Mouse (Mus musculus): ENCODE data around the gene Guca1b.
"Not testable (repeated sequence)": the region's sequence is repeated elsewhere in the genome, so short reads cannot be mapped to it uniquely, and the experiment has no call there.

Gene Guca1b

DNA sequence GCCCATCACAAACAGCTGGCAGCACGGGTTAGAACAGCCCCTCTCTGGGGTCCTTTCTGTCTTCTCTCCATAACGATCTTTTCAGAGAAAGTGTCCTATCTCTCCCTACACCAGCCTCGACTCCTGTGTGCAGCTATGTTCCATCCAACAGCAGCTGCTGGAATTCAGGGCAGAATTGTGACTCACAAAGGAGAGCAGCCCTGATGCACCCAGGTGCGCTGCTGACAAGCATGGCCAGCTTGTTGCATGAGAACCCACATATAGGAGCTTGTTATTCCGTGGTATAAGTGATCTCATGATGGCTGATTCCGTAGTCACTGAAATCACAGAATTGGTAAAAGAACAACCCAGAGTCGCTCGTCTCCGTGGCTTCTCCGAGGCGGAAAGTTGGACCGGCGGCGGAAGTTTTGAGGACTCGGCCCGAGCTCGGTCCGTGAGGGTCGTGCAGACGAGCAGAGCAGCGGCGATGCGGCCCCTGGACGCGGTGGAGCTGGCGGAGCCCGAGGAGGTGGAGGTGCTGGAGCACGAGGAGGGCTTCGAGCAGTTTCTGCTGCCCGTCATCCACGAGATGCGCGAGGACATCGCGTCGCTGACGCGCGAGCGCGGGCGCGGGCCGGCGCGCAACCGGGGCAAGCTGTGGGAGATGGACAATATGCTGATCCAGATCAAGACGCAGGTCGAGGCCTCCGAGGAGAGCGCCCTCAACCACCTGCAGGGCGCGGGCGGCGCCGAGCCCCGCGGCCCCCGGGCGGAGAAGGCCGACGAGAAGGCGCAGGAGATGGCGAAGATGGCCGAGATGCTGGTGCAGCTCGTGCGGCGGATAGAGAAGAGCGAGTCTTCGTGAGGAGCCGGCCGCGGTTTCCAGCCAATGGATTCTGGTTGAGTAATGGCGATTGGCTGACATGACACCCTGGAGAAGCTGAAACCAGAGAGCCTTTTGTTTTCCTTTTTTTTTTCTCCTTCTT, 25.0 kb downstream of the Guca1b start:
- not testable (repeated sequence) for DNase-seq (ENCODE audit: low spot score in 2 of 2)

DNA sequence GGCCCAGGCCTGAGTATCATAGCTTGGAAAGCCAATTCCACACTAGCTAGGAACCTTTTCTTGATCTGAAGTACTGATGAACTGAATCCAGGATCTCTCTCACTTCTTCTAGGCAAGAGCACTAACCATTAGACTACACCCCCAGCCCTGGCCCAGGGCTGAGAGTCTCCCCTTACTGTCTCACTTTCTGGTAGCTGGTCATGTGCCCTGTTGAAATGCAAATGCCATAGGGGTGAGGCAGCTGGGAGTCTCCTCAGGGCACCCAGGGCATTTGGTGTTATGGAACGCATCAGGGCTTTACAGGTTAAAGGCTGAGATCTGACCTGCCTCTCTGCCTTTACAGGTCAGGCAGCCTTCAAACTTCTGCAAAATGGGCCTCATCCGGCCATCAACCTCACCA, 35.0 kb downstream of the Guca1b start:
- DNase-seq (ENCODE audit: low spot score in 2 of 2) = no peak

DNA sequence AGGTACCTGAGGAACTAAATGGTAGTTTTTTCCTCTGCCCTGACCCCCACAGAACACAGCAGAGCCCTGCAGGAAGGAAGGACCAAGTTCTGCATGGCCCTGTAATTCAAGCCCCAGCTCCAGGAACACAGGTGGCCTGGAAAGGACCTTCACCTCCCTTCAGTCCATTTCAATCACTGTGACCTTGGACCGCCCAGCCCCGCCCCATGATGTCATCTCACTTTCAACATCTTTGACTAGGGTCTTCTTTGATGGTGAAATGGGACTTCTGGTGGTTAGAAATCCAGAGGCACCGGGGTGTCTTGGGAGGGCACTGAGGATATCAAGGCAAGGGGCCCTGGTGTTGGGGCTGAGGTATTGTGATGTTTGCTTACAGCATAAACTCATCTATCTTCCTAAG, 36.4 kb downstream of the Guca1b start:
- no peak for DNase-seq (ENCODE audit: low spot score in 2 of 2)

DNA sequence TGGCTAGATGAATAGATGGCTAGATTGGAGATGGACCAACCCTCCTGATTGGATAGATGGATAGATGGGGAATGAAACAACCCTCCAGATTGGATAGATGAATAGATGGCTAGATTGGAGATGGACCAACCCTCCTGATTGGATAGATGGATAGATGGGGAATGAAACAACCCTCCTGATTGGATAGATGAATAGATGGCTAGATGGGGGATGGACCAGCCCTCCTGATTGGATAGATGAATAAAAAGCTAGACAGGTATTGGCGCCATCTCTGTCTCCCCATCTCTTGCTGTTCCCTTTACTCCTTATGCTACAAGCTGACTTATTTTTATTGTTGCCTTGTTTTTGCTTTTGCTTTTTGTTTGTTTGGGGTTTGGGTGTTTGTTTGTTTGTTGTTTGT, 37.4 kb downstream of the Guca1b start:
- DNase-seq (ENCODE audit: low spot score in 2 of 2) = not testable (repeated sequence)

DNA sequence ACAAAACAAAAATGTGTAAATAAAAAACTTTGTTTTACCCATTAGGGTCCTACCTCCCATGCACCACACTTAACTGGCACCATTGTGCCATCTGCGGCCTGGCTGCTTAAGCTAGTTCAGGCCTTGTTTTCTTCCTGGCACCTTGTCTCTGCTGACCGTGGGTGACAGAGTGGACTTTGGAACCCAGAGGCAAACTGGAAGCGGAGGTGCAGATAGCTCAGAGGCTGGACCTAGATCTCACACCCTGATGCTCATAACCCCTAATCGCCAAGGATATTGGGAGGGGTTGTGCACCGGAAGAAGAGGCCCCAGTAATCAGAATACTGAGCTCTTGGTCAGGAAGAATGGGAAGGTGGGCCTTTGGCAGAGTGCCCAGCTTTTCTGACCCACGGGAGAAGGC, 39.0 kb downstream of the Guca1b start:
- DNase-seq (ENCODE audit: low spot score in 2 of 2) = no peak

DNA sequence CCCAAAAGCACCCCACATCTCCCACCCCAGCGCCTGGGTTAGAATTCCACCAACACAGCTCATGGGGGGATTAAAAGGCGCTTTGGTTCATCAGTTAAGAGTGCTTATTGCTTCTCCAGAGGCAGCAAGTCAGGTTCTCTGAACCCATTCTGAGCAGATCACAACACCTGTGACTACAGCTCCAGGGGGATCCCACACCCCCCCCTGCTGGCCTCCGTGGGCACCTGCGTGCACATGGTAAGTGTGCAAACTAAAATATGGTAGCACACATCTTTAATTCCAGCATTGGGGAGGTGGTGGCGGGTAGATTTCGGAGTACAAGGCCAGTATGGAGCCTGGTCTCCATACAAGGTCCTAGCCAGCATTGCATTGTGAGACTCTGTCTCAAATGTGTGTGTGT, 42.1 kb downstream of the Guca1b start:
- DNase-seq (ENCODE audit: low spot score in 2 of 2) = no peak

DNA sequence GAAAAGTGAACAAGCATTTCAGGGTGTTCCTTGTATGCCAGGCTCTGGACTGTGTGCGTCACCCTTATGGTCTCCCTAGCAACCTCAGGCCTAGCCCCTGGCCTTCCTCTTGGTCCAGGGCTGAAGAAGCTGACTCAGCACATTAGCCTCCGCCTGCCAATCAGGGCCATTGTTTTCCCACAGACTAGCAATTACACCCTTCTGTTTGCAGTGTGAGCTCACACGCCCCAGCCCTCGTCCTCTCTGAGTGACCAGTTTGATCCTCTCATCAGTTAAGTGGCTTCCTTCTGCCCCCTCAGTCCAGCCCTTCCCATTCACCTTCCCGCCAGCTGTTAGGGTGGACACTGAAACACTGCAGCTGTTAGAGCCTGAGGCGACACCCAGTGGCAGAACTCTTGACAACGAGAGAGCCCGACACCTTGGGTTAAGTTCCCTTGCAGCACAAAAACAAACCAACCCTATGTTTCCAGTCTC, 43.7 kb downstream of the Guca1b start:
- DNase-seq (ENCODE audit: low spot score in 2 of 2) = no peak

DNA sequence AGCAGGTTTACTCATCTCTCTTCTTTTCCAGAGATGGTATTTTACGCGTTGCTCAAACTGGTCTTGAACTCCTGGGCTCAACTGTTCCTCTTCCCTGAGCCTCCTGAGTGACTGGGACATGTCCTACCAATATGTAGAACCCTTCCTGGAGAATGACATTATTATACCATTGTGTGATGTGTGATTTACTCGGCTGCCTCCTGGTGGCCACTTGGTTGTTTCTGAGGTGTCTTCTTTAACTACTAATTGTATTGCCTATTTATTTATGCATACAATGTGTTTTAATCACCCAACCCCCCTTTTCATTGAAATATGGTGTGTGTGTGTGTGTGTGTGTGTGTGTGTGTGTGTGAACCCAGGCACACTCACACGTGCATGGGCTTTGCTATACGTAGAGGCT, 45.6 kb downstream of the Guca1b start:
- no peak for DNase-seq (ENCODE audit: low spot score in 2 of 2)

DNA sequence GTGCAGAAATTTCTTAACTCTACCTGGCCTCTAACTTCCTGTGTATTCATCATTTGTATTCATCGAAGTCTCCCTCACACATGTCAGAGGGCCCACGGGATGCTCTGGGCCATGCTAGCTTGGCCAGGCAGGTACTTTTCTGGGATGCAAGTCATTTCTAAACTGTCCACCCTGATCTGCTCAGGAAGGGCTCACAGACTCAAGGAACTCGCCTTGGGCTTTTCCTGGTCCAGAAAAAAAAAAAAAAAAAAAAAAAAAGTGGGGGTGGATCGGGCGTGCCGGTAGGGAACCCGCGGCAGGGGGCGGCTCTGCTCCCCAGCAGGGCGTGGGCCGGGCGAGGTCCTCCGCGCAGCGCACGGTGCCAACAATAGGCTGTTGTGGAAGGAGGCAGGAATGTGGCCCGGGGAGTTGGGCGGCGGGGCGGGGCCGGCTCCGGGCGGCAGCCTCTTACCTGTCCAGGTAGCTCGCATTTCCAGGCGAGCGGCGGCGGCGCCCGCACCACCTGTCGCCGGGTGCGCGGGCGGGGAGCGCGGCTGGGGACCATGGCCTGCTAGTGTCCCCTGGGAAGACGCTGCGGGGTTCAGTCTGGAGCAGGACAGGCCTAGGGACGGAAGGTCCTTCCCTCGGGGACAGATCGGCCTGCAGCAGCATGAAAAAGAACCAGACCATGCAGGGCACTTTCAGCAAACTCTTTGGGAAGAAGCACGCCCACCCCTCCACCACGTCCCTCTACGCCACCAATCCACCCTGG, 51.1 kb downstream of the Guca1b start, which contains the start of gene AI661453:
Gene AI661453, plus strand, starts transcription at position 460 of the 751 bp plus-strand sequence.
- DNase-seq (ENCODE audit: low spot score in 2 of 2) = no peak

DNA sequence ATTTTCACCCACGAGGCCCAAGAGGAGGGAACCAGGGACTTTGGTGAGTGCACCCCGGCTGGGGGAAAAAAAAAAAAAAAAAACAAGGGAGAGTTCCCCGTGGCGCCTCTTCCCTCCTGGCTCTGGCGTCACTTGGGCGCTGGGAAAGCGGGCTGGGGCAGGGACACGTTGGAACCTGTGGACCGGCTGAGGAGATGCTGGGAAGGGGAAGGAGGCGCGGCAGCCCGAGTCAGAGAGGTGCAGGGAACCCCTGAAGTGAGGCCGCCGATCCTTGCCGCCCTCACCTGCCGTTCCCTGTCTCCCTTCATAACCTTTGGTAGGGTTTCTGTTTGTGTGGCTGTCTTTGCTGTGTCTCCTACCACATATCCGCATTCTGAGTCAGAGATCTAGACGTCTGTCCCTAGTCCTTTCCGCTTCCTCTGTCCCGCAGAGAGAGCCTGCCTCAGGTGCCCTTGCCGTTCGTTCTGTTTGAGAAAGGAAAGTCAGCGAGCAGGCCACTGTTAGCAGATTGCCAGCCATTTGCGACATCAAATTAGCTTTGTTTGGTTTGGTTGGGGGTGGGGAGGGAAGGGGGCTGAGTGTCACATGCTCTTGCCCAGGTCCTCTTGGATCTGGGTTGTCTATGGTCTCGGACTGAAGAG, 51.8 kb downstream of the Guca1b start, which contains the start of gene 1700001C19Rik:
Gene 1700001C19Rik, minus strand, starts transcription at position 470 of the 641 bp plus-strand sequence.
- no peak for DNase-seq (ENCODE audit: low spot score in 2 of 2)

DNA sequence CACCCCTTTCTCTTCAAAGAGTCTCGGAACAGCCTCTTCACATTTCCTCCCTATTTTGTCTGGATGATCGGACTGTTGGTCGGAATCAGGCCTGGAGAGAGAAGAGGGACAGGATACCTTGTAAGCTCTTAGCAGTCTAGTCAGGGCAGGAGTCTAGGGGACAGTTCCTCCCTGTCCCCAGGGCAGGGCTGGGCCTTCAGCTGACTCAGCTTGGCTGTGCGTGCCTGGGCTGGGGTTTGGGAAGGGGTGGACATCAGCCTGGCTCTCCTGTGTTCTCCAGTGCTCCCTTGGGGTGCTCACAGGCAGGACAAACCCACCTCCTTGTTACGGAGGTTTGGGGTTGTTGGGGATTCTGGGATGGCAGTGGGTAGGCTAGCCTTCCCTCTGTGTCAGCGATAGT, 53.4 kb downstream of the Guca1b start:
- DNase-seq (ENCODE audit: low spot score in 2 of 2) = no peak

DNA sequence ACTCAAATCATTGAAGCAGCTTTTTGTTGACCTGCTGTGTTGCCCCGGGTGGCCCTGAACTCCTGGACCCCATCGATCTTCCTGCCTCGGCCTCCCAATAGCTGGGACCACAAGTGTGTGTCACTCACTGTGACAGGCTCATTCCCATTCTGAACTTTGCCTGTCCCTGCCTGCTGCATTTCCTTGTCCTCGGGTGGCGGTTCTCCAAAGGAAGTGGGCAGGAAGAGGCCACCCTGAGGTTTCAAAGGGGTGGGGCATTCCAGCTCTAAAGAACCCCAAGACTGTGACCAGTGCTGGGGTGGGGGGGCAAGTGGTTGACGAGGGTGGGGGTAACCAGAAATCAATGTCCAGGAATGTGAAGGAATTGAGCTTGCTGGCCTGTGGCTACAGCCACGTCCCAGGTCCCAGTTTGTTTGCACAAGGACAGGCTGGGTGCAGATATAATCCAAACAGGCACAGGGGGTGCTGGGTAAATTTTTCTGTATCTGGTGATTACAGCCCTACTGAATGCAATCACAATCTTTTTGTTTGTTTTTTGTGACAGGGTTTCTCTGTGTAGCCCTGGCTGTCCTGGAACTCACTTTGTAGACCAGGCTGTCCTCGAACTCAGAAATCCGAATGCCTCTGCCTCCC, 54.3 kb downstream of the Guca1b start:
- no peak for DNase-seq (ENCODE audit: low spot score in 2 of 2)

DNA sequence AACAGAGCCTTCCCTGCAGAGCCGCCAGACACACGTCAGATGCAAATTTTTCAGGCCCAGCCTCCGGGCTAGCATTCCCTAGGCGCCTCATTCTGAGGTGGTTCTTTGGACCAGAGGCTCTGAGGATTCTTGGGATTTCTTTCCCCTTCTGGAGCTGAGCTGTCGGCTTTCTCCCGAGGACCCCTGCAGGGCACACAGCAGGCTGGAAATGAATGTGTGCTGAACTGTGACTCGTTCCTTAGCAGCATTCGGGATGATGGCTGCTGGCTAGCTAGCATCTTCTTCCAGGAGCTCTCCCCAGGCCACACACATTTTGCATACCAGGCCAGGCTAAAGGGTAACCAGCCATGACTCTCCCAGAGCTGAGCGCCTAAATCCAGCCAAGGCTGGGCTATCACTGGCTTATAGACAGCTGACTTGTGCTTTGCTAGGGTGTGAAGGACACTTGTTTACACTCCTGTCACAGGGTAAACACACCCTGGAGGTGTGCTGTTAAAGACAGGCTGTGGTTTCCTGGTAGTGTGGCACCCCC, 55.2 kb downstream of the Guca1b start:
- DNase-seq (ENCODE audit: low spot score in 2 of 2) = no peak

DNA sequence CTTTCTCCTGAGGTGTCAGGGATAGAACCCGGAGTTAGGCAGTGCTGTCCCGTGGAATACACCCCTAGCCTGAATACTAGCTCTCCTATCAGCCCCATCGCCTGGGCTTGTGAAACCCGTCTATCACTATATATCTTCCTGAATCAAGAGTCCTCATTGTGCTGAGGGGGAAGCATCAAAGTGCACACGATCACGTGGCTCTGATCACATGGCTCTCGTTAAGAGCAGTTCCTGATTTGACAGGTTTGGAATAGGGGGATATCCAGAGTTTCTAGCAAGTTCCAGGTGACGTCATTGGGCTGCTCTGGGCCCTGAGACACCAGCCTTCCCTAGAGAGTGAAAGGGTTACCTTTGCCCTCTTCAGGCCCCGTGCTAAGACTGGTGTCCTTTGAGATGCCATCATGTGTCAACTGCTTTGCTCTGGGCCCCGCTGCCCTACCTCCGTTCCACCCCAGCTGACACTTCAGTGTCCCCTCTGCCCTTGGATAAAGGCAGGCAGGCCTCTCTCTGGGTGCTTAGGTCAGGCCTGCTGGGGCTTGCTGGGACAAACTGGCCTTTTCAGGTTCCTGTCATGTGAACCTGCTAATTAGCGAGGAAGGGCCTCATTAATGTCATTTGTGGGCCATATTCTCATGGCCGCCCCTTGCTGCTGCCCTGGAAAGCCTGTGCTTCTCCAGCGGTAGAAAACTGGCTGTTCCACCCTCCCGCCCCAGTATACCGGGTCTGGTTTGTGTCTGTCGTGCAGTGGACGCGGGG, 56.3 kb downstream of the Guca1b start:
- DNase-seq (ENCODE audit: low spot score in 2 of 2) = no peak

DNA sequence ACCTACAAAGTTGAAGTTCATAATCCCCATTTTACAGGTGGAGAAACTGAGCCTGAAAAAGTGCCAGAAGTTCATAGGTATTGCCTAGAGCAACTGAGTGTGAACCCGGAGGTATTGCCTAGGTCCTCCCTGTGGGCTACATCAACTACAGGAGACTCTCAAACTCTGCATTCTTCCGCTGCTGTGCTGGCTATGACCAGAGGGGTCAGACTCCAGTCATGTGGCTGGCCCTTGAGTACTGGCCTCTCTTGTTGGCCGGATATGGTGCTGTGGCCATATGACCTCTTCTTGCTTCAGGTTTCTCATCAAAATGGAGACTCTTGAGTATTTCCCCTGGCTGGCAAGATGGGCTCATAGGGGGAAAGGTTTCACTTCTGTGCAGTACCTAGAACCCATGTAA, 57.1 kb downstream of the Guca1b start:
- no peak for DNase-seq (ENCODE audit: low spot score in 2 of 2)
